Mouse (Mus musculus): ENCODE results near the gene Gm45785.

DNA sequence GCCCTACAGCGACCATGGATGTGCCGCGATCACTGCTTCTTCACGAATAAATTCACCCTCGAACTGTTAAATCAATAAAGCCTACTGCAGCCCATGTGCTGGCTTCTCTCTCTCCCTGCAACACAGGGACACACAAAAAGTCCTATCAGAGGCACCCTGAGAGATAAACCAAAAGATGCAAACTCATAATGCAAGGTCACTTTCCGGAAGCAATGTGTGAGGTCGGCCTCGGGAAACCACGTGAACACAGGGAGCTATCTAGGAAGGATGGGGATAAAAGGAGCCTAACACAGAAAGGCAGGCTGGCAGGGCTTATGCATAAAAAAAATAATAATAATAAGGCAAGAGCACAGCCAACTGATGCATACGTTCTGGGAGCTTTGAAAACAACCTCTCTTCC is 9.5 kb downstream of the Gm45785 start:
- TF ChIP-seq CHD2 (IDR thresholded peaks at IDR 0.05; ENCODE audit: low read depth, low read length) (no peak), ZC3H11A (IDR thresholded peaks at IDR 0.05; ENCODE audit: borderline replicate concordance, low read depth, low read length) (no peak), HCFC1 (IDR thresholded peaks at IDR 0.05; ENCODE audit: borderline replicate concordance, insufficient read depth, low read length) (no peak), ZNF384 (IDR thresholded peaks at IDR 0.05; ENCODE audit: low read depth, low read length) (no peak)

Data from ES-E14 (cell line).